Mouse (Mus musculus): ENCODE measurements around the gene Optc.
A peak's percentile ranks its signal among the peaks of the same experiment; 100 is the strongest.

Gene Optc

GRCm38 (mm10) chr1:133907949-133908658 lies at the start of gene Optc:
Gene Optc (minus strand): TSS chr1:133907999.
- no peak for DNase-seq (ENCODE audit: low read depth)

DNA sequence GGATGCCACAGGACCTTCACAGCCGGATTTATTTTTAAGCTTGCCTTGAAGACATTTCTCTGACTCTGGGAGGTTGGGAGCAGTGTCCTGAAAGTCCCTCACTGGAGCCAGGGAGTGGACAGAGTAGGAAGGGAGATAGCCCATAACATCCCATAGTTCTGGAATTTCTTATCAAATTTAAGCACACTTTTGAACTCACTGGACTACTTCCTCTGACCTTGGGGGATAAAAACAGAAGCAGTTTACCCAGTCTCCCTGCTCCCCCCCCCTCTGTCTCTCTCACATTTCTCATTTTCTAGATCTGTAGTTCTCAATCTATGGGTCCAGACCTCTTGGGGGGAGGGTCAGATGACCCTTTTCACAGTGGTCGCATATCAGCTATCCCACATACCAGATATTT lies 46.2 kb upstream of the Optc start:
- DNase-seq (ENCODE audit: low read depth) = no peak

GRCm38 (mm10) chr1:133953261-133953742 lies 45.5 kb upstream of the Optc start:
- DNase-seq (ENCODE audit: low read depth) = peak; percentile 85

DNA sequence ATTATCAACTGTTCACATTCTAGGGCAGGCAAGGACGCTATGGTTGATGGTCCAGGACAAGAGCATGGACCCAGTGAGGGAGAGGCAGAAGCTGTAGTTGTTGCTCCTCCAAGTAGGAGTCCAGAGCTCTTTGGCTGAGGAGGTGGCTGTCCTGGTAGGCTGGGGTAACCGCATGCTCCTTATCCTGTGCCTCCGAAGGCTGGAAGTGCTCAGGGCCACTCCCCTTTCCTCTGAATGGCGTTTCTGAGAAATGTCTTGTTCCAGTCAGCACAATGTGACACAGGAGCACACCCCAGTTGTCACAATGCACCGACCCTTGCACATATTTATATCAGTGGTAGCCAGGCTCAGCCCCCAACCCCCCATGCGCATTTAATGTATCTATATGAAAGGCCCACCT lies 43.8 kb upstream of the Optc start:
- DNase-seq (ENCODE audit: low read depth) = no peak

DNA sequence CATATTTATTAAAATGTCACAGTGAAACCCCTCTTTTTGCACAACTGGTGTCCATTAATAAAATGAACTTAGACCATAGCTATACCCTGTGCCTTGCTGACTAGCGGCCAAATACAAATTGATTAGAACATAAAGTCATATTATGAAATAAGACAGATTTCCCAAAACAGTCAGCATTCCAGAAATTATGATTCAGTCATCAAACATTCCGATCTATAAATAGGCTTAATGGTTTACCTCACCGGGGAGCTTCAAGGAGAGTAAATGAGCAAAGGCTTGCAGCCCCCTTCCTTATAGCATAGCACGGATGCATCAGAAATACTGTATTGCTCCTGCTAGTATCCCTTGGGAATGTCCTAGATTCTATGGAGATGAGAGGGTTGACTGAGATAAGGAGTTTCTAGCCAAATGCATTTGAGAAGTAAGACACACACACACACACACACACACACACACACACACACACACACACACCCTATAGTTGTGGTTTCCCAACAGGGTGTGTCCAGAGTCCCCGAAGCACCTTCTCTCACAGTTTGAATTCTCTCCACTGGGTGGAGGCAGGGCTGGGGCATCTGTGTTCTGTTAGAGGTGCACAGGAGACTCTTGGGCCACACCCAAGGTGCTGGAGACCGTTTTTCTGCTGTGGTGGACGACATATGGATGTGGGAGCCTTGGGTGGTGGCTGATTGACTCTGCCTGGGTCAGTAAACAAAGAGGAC lies 42.4 kb upstream of the Optc start:
- no peak for DNase-seq (ENCODE audit: low read depth)

DNA sequence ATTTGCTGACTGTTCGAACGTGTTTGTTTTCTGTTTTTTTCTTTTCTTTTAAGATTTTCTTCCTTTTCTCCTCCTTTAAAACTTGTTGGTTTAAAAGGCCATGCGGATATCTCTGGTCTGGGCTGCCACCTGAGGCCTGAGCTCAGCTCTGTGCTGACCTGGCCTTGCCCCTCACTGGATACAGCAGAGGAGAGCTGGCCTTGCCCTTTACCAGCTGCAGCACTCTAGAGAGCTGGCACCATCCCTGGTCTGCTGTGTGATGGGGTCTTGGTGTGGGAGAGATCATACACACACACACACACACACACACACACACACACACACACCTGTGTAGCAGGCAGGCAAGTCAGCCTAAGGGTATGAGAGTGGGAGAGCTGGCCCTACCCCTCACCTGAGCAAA lies 37.3 kb upstream of the Optc start:
- no peak for DNase-seq (ENCODE audit: low read depth)

DNA sequence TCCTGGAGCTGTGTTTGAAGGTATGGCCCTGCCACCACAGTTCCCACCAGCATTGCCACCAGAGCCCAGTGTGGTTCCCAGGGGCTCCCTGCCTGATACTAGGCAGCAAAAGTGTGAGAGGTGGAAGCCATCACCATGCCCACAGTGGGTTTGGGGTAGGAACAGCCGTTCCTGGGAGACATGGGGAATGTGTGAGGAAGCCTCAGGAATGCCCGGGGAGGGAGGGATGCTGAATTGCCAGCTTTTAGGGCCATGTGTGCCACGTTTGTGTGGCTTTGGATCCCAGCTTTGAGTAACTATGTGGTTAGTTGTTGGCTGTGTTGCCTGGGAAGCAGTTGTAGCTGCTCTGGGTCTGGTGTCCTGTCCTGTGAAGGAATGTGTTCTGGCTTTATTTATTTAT lies 34.1 kb upstream of the Optc start:
- DNase-seq (ENCODE audit: low read depth) = peak; percentile 96

DNA sequence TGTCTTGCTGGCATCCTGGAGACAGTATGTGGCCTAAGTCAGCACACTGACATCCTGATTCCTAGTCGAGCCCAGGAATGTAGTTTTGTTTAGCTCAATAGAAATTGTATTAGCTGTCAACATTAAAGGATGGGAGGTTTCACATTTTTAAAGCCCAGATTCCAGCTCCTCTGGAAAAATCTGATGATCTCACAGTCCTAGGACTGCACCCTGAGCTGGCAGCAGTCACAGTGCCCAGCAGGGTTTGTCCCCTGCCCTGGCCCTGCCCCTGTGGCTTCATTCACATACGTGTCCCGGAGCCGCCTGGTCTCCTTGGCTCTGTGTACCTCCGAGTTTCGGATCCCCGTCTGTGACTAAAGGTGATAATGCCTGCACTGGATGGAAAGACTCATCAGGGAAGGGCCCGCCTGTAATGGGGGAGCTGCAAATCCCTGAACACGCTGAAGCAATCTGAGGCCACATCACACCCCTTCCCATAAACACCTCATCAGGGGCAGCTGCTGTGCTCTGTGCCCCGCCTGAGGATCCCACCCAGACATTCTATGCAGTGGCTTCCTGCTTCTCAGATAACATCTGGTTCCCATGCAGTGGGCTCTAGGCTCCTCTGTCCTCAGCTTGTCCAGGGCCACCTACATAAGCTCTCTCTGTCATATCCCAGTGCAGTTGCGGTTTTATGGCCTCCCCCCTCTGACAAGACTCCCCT lies 33.5 kb upstream of the Optc start:
- DNase-seq (ENCODE audit: low read depth) = no peak

DNA sequence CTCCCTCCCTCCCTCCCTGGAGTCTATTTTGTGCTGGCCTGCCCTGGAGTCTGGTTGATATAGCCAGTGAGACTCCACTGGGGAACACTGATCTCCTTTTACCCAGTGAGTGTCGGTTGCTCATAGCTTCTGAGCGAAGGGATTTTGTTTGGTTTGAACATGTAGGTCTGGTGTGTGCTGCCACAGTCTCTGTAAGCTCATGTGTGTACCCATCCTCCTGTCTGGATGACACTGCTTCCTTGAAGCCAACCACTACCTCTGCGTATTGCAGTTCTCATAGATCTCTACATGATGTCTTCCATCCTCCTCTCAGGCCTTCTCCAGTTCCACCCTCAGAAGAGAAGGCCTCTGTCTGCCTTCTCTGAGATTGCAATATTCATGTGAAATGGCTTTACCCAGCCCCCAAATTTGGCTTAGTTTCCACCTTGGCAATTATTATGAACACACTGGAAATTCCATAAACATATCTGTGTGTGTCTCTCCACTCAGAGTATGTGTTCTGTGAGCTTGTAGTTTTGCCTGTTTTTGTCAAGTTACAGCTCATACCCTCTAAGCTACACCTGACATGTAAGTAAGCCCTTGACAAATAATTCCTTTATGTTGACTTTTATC lies 32.8 kb upstream of the Optc start:
- DNase-seq (ENCODE audit: low read depth) = no peak

DNA sequence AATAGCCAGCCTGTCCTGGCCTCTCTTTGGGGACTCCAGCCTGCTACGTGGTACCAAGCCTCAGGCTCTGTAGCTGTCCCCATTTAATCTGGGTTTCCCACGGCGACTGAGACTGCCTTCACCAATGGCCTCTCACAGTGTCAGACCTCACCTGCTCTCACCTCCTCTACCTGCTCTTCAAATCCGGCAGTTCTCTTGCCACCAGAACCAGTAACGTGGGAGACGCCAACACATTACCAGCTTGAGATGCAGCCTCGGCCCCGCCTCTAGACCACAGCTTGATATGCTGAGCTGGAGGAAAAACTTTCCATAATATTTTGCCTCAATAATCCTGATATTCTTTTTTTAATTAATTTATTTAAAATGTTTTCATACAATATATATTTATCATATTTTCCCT lies 31.9 kb upstream of the Optc start:
- no peak for DNase-seq (ENCODE audit: low read depth)

DNA sequence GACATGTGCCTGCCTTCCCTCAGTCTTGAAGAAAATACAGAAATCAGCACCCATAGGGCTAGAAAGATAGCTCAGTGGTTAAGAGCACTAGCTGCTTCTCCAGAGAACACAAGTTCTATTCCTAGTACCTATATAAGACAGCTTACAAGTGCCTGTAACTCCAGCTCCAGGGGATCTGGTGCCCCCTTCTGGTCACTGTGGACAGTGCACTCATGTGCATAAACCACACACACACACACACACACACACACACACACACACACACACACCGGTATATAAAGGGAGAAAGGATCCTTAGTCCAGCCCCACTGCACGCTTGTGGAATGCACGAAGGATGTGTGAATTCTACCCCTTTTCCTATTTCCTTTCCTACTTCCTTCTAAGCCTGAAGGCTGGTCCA lies 28.4 kb upstream of the Optc start:
- no peak for DNase-seq (ENCODE audit: low read depth)

DNA sequence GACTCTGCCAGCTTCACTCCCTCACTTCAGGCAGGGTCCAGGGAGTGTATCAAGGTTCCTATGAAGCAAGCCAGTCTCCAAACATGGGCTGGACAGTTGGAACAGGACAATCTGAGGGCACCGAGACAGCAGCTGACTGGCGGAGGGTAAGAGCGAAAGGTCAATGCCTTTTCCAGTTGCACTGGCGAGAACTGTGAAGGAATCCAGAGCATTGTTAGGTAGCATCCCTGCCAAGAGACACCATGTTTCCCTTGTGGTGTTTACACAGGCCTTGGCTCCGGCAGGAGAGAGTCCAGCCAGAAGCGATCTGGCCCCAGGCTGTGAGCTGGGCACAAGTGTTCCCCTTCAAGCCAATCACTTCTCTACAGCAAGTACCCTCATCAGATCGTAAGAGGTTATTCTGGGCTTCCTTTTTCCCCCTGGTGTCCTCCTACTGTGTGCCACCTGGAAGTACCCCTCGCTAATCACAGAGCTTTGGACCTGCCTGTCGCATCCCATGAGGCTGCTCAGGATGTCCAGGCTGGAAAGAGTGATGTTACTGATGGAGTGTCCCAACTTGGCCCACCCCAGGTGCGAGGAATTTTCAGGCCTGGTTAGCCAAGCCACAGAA lies 26.7 kb upstream of the Optc start:
- no peak for DNase-seq (ENCODE audit: low read depth)

- no peak for DNase-seq (ENCODE audit: low read depth)
Measured at GRCm38 (mm10) chr1:133933301-133934195, 25.7 kb upstream of the Optc start.

DNA sequence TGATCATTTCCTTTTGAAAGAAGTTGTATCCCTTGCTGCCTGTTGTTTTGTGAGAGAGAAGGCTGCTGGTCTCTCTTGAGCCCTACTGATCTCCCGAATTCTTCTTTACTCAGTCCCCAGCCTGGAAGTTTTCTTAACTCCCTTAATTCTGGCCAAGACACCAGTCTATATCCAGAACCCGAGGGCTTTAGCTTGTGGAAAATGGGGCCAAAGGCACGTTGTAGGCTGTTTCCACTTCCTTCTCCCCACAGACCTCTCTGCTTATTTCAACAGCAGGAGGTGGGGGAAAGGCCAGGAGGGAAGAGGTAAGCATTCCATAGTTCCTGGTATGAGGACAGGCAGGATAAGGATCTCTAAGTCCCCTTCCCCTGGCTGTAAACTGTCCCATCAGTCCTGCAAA lies 22.2 kb upstream of the Optc start:
- no peak for DNase-seq (ENCODE audit: low read depth)

GRCm38 (mm10) chr1:133925223-133925622 lies 17.4 kb upstream of the Optc start:
- DNase-seq (ENCODE audit: low read depth) = no peak

DNA sequence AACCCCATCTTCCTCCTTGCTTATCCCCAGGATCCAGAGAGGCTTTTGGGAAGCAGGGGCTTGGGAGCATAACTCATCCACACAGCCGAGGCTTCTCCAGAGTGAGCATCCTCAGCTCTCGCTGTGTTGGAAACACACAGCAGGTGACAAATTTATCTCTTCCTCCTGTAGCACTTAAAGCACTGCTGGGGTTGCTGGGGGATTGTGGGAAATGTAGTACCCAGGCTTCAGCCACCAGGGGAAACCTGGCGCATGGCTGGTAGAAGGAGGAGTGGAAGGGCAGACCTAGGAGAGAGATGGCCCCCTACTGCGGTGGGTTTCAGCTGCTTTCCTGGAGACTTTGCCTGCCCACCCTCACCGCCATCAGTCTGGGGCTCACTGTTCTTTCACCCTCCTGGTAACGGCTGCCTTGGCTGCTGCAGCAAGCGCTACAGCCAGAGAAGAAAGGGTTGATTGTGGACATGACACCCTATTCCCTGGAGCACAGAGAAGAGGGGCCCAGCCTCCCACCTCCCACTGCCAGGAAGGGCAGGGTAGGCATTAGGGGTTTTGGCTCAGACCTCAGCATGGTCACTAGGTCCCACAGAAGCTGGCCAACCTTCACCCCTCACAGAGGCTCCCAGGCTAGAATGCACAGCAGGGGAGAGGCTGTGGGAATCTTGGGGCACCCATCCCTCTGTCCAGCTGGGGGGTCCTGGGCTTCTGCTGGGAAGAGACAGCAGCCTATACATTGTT lies 16.5 kb upstream of the Optc start:
- no peak for DNase-seq (ENCODE audit: low read depth)

GRCm38 (mm10) chr1:133923071-133923470 lies 15.3 kb upstream of the Optc start:
- no peak for DNase-seq (ENCODE audit: low read depth)

GRCm38 (mm10) chr1:133921304-133921751 lies 13.5 kb upstream of the Optc start, which contains the start of gene Prelp:
Gene Prelp (minus strand): TSS chr1:133921414.
- peak; percentile 94 for DNase-seq (ENCODE audit: low read depth)

DNA sequence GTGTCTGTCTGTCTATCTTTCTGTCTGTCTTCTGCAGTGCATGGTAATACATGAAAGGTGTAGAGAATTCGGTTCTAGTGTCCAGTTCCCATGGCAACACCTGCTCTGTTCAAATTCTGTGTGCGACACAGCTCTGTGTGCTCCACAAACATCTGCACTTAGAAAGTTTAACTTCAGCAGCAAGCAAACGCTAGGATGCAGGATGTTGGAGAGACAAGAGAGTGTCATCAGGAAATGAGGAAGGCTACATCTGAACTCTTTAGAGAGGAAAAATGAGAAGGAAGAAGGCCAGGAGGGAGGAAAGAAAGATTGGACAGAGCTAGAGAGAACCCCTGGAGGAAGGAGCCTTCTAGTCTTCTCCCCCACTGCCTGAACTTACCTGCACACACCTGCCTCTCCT lies 13.1 kb upstream of the Optc start:
- DNase-seq (ENCODE audit: low read depth) = no peak

GRCm38 (mm10) chr1:133920401-133920800 lies 12.6 kb upstream of the Optc start:
- DNase-seq (ENCODE audit: low read depth) = no peak
